Mouse (Mus musculus) thymus, adult 2 months (tissue): ENCODE measurements around the gene Zfp341. TPM values are rescaled to one million over a fixed set of nuclear protein-coding genes. Genes with fewer than 3 reads are reported as not detected.

ENCODE experiments used
- DNase-seq: peaks from one replicate; pipeline ENCODE4 v3.0.0; 2021
- H3K27ac ChIP-seq: fragments of 200-500 bp; 2 replicates; pipeline ENCODE4 v1.5.1; 2012; ENCODE audit warnings: low read length, control low read depth; ENCODE audit not compliant: control insufficient read depth, insufficient read depth
- H3K27me3 ChIP-seq: fragments of 200-500 bp; 2 replicates; pipeline ENCODE4 v1.6.1; 2012; ENCODE audit warnings: mild to moderate bottlenecking, low read length, moderate library complexity, mixed read lengths; ENCODE audit not compliant: control insufficient read depth, insufficient read depth
- H3K36me3 ChIP-seq: fragments of 200-500 bp; 2 replicates; pipeline ENCODE4 v1.6.1; 2012; ENCODE audit warnings: mild to moderate bottlenecking, low read length, moderate library complexity; ENCODE audit not compliant: control insufficient read depth, insufficient read depth
- H3K4me1 ChIP-seq: fragments of 200-500 bp; replicated peaks from 2 replicates; pipeline ENCODE4 v1.6.1; 2012; ENCODE audit warnings: low read length; ENCODE audit not compliant: control insufficient read depth, insufficient read depth
- H3K4me3 ChIP-seq: fragments of 200-500 bp; 2 replicates; pipeline ENCODE4 v1.5.1; 2012; ENCODE audit warnings: mild to moderate bottlenecking, low read length, control low read depth, moderate library complexity; ENCODE audit not compliant: control insufficient read depth, insufficient read depth
- CTCF ChIP-seq: fragments of 200-500 bp; IDR thresholded peaks from 2 replicates; pipeline ENCODE4 v1.5.1; 2012; ENCODE audit warnings: mild to moderate bottlenecking, control low read depth, low read length, moderate library complexity, borderline replicate concordance; ENCODE audit not compliant: control insufficient read depth, poor library complexity, insufficient read depth; ENCODE audit errors: extremely low read depth
- POLR2A ChIP-seq: fragments of 200-500 bp; IDR thresholded peaks from 2 replicates; pipeline ENCODE4 v1.6.1; 2012; ENCODE audit warnings: mild to moderate bottlenecking, low read length, control low read depth, moderate library complexity; ENCODE audit not compliant: control insufficient read depth, poor library complexity, insufficient read depth; ENCODE audit errors: extremely low read depth
- WGBS: fragments of 180-500 bp; shearing (Covaris S2); methylation state at CpG from one replicate; pipeline ENCODE4 v1.1.7; 2018; 5-methylcytosine and 5-hydroxymethylcytosine counted together
- polyA plus RNA-seq: library from polyadenylated mRNA; depleted of rRNA; stranded (reverse); fragments of >200 nt; gene quantifications from 2 replicates; pipeline ENCODE4 v1.2.3, GENCODE M21; 2012

Gene Zfp341
- polyA plus RNA-seq, 1 experiment = 10.8 TPM

- DNase-seq = no peak
- H3K4me1 ChIP-seq = no peaks in the 10 kb centered on the region
- peaks cover 2% of the 10 kb centered on the region for H3K36me3 ChIP-seq
- H3K27me3 ChIP-seq = no peaks in the 10 kb centered on the region
- no peak overlapping the region for H3K4me3 ChIP-seq
- WGBS = 98% methylated on average over 5 of the region's 5 CpGs
- no peak overlapping the region for H3K27ac ChIP-seq
- TF ChIP-seq CTCF (no peak), POLR2A (no peak)
These were observed 20.1 kb downstream of the Zfp341 start for GRCm38 (mm10) chr2:154633039-154633742.

GRCm38 (mm10) chr2:154633876-154634644 is 21.0 kb downstream of the Zfp341 start:
- TF ChIP-seq CTCF (no peak), POLR2A (no peak)
- H3K4me1 ChIP-seq = no peaks in the 10 kb centered on the region
- no peaks in the 10 kb centered on the region for H3K27me3 ChIP-seq
- DNase-seq = no peak
- H3K27ac ChIP-seq = no peak overlapping the region
- H3K4me3 ChIP-seq = no peak overlapping the region
- peaks cover 9% of the 10 kb centered on the region for H3K36me3 ChIP-seq
- WGBS = 97% methylated on average over 9 of the region's 9 CpGs

GRCm38 (mm10) chr2:154635826-154636225 is 22.7 kb downstream of the Zfp341 start:
- H3K4me3 ChIP-seq = no peak overlapping the region
- TF ChIP-seq POLR2A (no peak), CTCF (no peak)
- peaks cover 9% of the 10 kb centered on the region for H3K36me3 ChIP-seq
- WGBS = 100% methylated on average over 2 of the region's 2 CpGs
- H3K4me1 ChIP-seq = no peaks in the 10 kb centered on the region
- no peak for DNase-seq
- no peaks in the 10 kb centered on the region for H3K27me3 ChIP-seq
- H3K27ac ChIP-seq = no peak overlapping the region

GRCm38 (mm10) chr2:154638521-154638920 is 25.4 kb downstream of the Zfp341 start:
- H3K4me3 ChIP-seq = no peak overlapping the region

GRCm38 (mm10) chr2:154639115-154639514 is 26.0 kb downstream of the Zfp341 start:
- Histone ChIP-seq H3K36me3 (peaks cover 9% of the 10 kb centered on the region), H3K4me1 (no peaks in the 10 kb centered on the region), H3K27me3 (no peaks in the 10 kb centered on the region), H3K4me3 (no peak overlapping the region), H3K27ac (no peak overlapping the region)
- no peak for DNase-seq
- WGBS = 97% methylated on average over 4 of the region's 4 CpGs
- TF ChIP-seq POLR2A (no peak), CTCF (no peak)

More at GRCm38 (mm10) chr2:154638521-154638920, 25.4 kb downstream of the Zfp341 start:
- Histone ChIP-seq H3K4me1 (no peaks in the 10 kb centered on the region), H3K27ac (no peak overlapping the region), H3K27me3 (no peaks in the 10 kb centered on the region), H3K36me3 (peaks cover 9% of the 10 kb centered on the region)
- no peak for TF ChIP-seq CTCF
- TF ChIP-seq POLR2A = no peak
- no peak for DNase-seq
- WGBS = 96% methylated on average over 3 of the region's 3 CpGs

GRCm38 (mm10) chr2:154641176-154641575 is 28.1 kb downstream of the Zfp341 start:
- 91% methylated on average over 8 of the region's 8 CpGs for WGBS
- Histone ChIP-seq H3K27ac (no peak overlapping the region), H3K27me3 (no peaks in the 10 kb centered on the region), H3K4me3 (no peak overlapping the region), H3K4me1 (no peaks in the 10 kb centered on the region), H3K36me3 (peaks cover 9% of the 10 kb centered on the region)
- TF ChIP-seq POLR2A = no peak
- TF ChIP-seq CTCF = no peak
- DNase-seq = no peak

GRCm38 (mm10) chr2:154642005-154642459 is 28.9 kb downstream of the Zfp341 start:
- no peak overlapping the region for H3K27ac ChIP-seq
- 98% methylated on average over 9 of the region's 9 CpGs for WGBS
- H3K36me3 ChIP-seq = peaks cover 9% of the 10 kb centered on the region
- TF ChIP-seq POLR2A (no peak), CTCF (no peak)
- no peaks in the 10 kb centered on the region for H3K27me3 ChIP-seq
- no peaks in the 10 kb centered on the region for H3K4me1 ChIP-seq
- H3K4me3 ChIP-seq = no peak overlapping the region
- no peak for DNase-seq
